Mouse (Mus musculus) liver, postnatal 0 days (tissue): Measurements from ENCODE around the gene Cyp2c68. TPM values are rescaled to one million over a fixed set of nuclear protein-coding genes. Genes with fewer than 3 reads are reported as not detected.
A peak's percentile ranks its signal among the peaks of the same experiment; 100 is the strongest.
"Not testable (repeated sequence)": the region's sequence is repeated elsewhere in the genome, so short reads cannot be mapped to it uniquely, and the experiment has no call there.

ENCODE experiments used
- ATAC-seq: fragments of 200-750 bp; cut with Nextera tagmentation; 2 replicates; pipeline ENCODE4 v1.8.0; 2017; ENCODE audit warnings: mild to moderate bottlenecking, moderate library complexity
- DNase-seq: peaks from one replicate; pipeline ENCODE4 v3.0.0-alpha.2; 2016
- H3K27ac ChIP-seq: fragments of 300-500 bp; sonication (generic); 2 replicates; pipeline ENCODE4 v1.5.1; 2014; ENCODE audit warnings: antibody characterized with exemption, moderate library complexity, mild to moderate bottlenecking, low read depth
- H3K27me3 ChIP-seq: fragments of 300-500 bp; sonication (generic); 2 replicates; pipeline ENCODE4 v1.6.1; 2014; ENCODE audit warnings: low read length, control low read depth, mixed read lengths; ENCODE audit not compliant: insufficient read depth
- H3K36me3 ChIP-seq: fragments of 300-500 bp; sonication (generic); replicated peaks from 2 replicates; pipeline ENCODE4 v1.6.1; 2014; ENCODE audit warnings: mild to moderate bottlenecking, control low read depth, low read length, moderate library complexity, mixed read lengths; ENCODE audit not compliant: insufficient read depth
- H3K4me1 ChIP-seq: fragments of 300-500 bp; sonication (generic); 2 replicates; pipeline ENCODE4 v1.6.1; 2014; ENCODE audit warnings: antibody characterized with exemption, mild to moderate bottlenecking, control low read depth; ENCODE audit not compliant: insufficient read depth
- H3K4me2 ChIP-seq: fragments of 300-500 bp; sonication (generic); 2 replicates; pipeline ENCODE4 v1.6.1; 2014; ENCODE audit warnings: low read depth, mild to moderate bottlenecking, low read length, moderate library complexity, mixed read lengths
- H3K4me3 ChIP-seq: fragments of 300-500 bp; sonication (generic); 2 replicates; pipeline ENCODE4 v1.5.1; 2014; ENCODE audit warnings: low read depth, low read length
- H3K9ac ChIP-seq: fragments of 300-500 bp; sonication (generic); replicated peaks from 2 replicates; pipeline ENCODE4 v1.6.1; 2014; ENCODE audit warnings: mild to moderate bottlenecking, moderate library complexity
- H3K9me3 ChIP-seq: fragments of 300-500 bp; sonication (generic); 2 replicates; pipeline ENCODE4 v1.6.1; 2016; ENCODE audit warnings: mild to moderate bottlenecking, control low read depth, low read length, mixed read lengths
- CTCF ChIP-seq: sonication (generic); IDR thresholded peaks from 2 replicates; pipeline ENCODE4 v1.5.1; 2016; ENCODE audit warnings: antibody characterized with exemption, low read depth
- EP300 ChIP-seq: IDR thresholded peaks from 2 replicates; pipeline ENCODE4 v1.6.1; 2016; ENCODE audit warnings: antibody characterized with exemption, low read depth, mild to moderate bottlenecking
- WGBS: fragments of 180-500 bp; shearing (Covaris S2); extraction: QIAGEN DNeasy Blood & Tissue Kit; methylation state at CpG from one replicate; pipeline ENCODE4 v1.1.7; 2014; ENCODE audit not compliant: insufficient replicate concordance; 5-methylcytosine and 5-hydroxymethylcytosine counted together
- polyA plus RNA-seq: library from polyadenylated mRNA; unstranded; fragments of >200 nt; fragmentation: Nextera tagmentation; extraction: Ambion mirVana; gene quantifications from 2 replicates; pipeline ENCODE4 v1.2.1, GENCODE M21; 2015

The Cyp2c68 gene
- polyA plus RNA-seq, 1 experiment from 2014 or later: 288 TPM

- H3K9me3 ChIP-seq: no peaks in the 10 kb centered on the region
- no peak within 1 kb of the TSS for H3K9ac ChIP-seq
- DNase-seq (no peak), ATAC-seq (peak; percentile 36; the same call in 1 of the 2 replicates)
- no peak within 1 kb of the TSS for H3K27ac ChIP-seq
- no peak for TF ChIP-seq CTCF
- TF ChIP-seq EP300: no peak
- H3K4me2 ChIP-seq: no peak within 1 kb of the TSS
- H3K4me3 ChIP-seq: no peak within 1 kb of the TSS
- H3K4me1 ChIP-seq: no peaks in the 10 kb centered on the region
- WGBS: 79% methylated on average over 1 of the region's 1 CpGs
- no peaks in the 10 kb centered on the region for H3K27me3 ChIP-seq
- no peaks in the 10 kb centered on the region for H3K36me3 ChIP-seq
Observed at GRCm38 (mm10) chr19:39648938-39649337, 91.9 kb downstream of the Cyp2c68 start, which contains the start of gene Cyp2c67. Gene Cyp2c67, minus strand, starts transcription at chr19:39649051.

- no peaks in the 10 kb centered on the region for H3K9me3 ChIP-seq
- no peak overlapping the region for H3K9ac ChIP-seq
- TF ChIP-seq EP300 (no peak), CTCF (no peak)
- ATAC-seq: no peak
- whole genome bisulfite sequencing: 81% methylated on average over 9 of the region's 9 CpGs
- H3K4me2 ChIP-seq: no peak overlapping the region
- no peak for DNase-seq
- no peaks in the 10 kb centered on the region for H3K36me3 ChIP-seq
- no peaks in the 10 kb centered on the region for H3K4me1 ChIP-seq
- H3K27me3 ChIP-seq: no peaks in the 10 kb centered on the region
- H3K27ac ChIP-seq: no peak overlapping the region
- H3K4me3 ChIP-seq: no peak overlapping the region
Observed at GRCm38 (mm10) chr19:39647519-39647918, 93.3 kb downstream of the Cyp2c68 start.

DNA sequence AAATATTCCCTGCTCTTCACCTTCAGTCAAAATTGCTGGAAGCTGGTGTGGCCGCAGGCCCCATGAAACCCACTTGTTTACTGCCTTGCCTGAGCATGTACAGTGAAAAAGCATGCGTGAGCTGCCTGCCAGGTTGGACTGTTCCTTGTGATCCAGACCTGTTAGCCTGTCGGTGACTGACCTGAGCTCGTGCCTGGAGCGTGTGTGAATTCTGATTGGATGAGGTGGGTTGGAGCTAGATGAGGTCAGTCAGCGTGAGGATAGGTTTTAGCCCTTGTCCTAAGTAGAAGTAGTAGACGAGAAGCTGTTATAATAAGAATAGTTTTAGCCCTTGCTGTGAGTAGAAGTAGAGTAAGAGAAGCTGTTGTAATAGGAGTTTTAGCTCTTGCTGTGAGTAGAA is 96.3 kb downstream of the Cyp2c68 start:
- not testable (repeated sequence) for ATAC-seq, DNase-seq, H3K4me1 ChIP-seq, H3K9me3 ChIP-seq, H3K9ac ChIP-seq, H3K4me2 ChIP-seq, H3K27me3 ChIP-seq, H3K4me3 ChIP-seq, H3K36me3 ChIP-seq, H3K27ac ChIP-seq
- WGBS: 81% methylated on average over 7 of the region's 7 CpGs

Other genes starting within 250 kb of the Cyp2c68 start
- gene Cyp2c39, start 230.2 kb downstream of the Cyp2c68 start, polyA plus RNA-seq: not detected in 2 replicates
- 9.2 and 14.6 TPM in 2 replicates for gene Cyp2c67, start 92.0 kb downstream of the Cyp2c68 start, polyA plus RNA-seq
- gene Cyp2c40, start 71.8 kb upstream of the Cyp2c68 start, polyA plus RNA-seq: 147 and 181 TPM in 2 replicates
- gene Cyp2c69, start 145.7 kb upstream of the Cyp2c68 start, polyA plus RNA-seq: 145 and 183 TPM in 2 replicates